Mouse (Mus musculus) limb, embryonic 12.5 days (tissue): ENCODE results near the gene Slc38a9. TPM values are rescaled to one million over a fixed set of nuclear protein-coding genes. Genes with fewer than 3 reads are reported as not detected.

Experiments used
- ATAC-seq: fragments of 200-750 bp; cut with Nextera tagmentation; 2 replicates; pipeline ENCODE4 v1.8.0; 2017; ENCODE audit warnings: low read depth, moderate TSS enrichment; ENCODE audit not compliant: insufficient number of reproducible peaks, insufficient read depth, low FRiP score, low TSS enrichment
- H3K27ac ChIP-seq: fragments of 300-500 bp; sonication (generic); 2 replicates; pipeline ENCODE4 v1.5.1; 2016; ENCODE audit warnings: mild to moderate bottlenecking, moderate library complexity
- H3K27me3 ChIP-seq: fragments of 300-500 bp; sonication (generic); 2 replicates; pipeline ENCODE4 v1.6.1; 2016; ENCODE audit warnings: mild to moderate bottlenecking, moderate library complexity
- H3K36me3 ChIP-seq: fragments of 300-500 bp; sonication (generic); 2 replicates; pipeline ENCODE4 v1.6.1; 2016; ENCODE audit warnings: mild to moderate bottlenecking, moderate library complexity
- H3K4me1 ChIP-seq: fragments of 300-500 bp; sonication (generic); replicated peaks from 2 replicates; pipeline ENCODE4 v1.6.1; 2016
- H3K4me2 ChIP-seq: fragments of 300-500 bp; sonication (generic); 2 replicates; pipeline ENCODE4 v1.6.1; 2016; ENCODE audit warnings: mild to moderate bottlenecking, moderate library complexity
- H3K4me3 ChIP-seq: fragments of 300-500 bp; sonication (generic); replicated peaks from 2 replicates; pipeline ENCODE4 v1.5.1; 2016; ENCODE audit warnings: mild to moderate bottlenecking
- H3K9ac ChIP-seq: fragments of 300-500 bp; sonication (generic); replicated peaks from 2 replicates; pipeline ENCODE4 v1.6.1; 2016; ENCODE audit warnings: mild to moderate bottlenecking, moderate library complexity
- H3K9me3 ChIP-seq: fragments of 300-500 bp; sonication (generic); 2 replicates; pipeline ENCODE4 v1.6.1; 2016; ENCODE audit warnings: mild to moderate bottlenecking, moderate library complexity
- WGBS: fragments of 180-500 bp; shearing (Covaris S2); methylation state at CpG from one replicate; pipeline ENCODE4 v1.1.7; 2016; 5-methylcytosine and 5-hydroxymethylcytosine counted together
- polyA plus RNA-seq: library from polyadenylated mRNA; unstranded; fragments of >200 nt; fragmentation: Nextera tagmentation; extraction: Ambion mirVana; gene quantifications from 2 replicates; pipeline ENCODE4 v1.2.1, GENCODE M21; 2016

Gene Slc38a9
- polyA plus RNA-seq, 1 experiment from 2014 or later, result 15.6 TPM

GRCm38 (mm10) chr13:112759364-112759763, 98.8 kb downstream of the Slc38a9 start:
- no peak overlapping the region for H3K27ac ChIP-seq
- 50% methylated on average over 9 of the region's 9 CpGs for WGBS
- ATAC-seq, result no peak

GRCm38 (mm10) chr13:112759777-112760537, 99.4 kb downstream of the Slc38a9 start:
- H3K27ac ChIP-seq, result no peak overlapping the region
- peaks cover 44% of the 10 kb centered on the region for H3K4me1 ChIP-seq
- no peak overlapping the region for H3K4me3 ChIP-seq
- no peaks in the 10 kb centered on the region for H3K36me3 ChIP-seq
- H3K27me3 ChIP-seq, result no peaks in the 10 kb centered on the region
- no peaks in the 10 kb centered on the region for H3K9me3 ChIP-seq
- WGBS, result 67% methylated on average over 15 of the region's 15 CpGs
- no peak overlapping the region for H3K9ac ChIP-seq
- no peak for ATAC-seq
- H3K4me2 ChIP-seq, result no peak overlapping the region

More at GRCm38 (mm10) chr13:112759364-112759763, 98.8 kb downstream of the Slc38a9 start:
- no peaks in the 10 kb centered on the region for H3K27me3 ChIP-seq
- peaks cover 50% of the 10 kb centered on the region for H3K4me1 ChIP-seq
- no peaks in the 10 kb centered on the region for H3K36me3 ChIP-seq
- H3K4me3 ChIP-seq, result no peak overlapping the region
- H3K9ac ChIP-seq, result no peak overlapping the region
- H3K9me3 ChIP-seq, result no peaks in the 10 kb centered on the region
- no peak overlapping the region for H3K4me2 ChIP-seq

GRCm38 (mm10) chr13:112760538-112760881, 100.0 kb downstream of the Slc38a9 start:
- Histone ChIP-seq H3K9me3 (no peaks in the 10 kb centered on the region), H3K4me3 (no peak overlapping the region), H3K27ac (no peak overlapping the region), H3K4me2 (no peak overlapping the region), H3K4me1 (peaks cover 40% of the 10 kb centered on the region), H3K36me3 (no peaks in the 10 kb centered on the region), H3K27me3 (no peaks in the 10 kb centered on the region), H3K9ac (no peak overlapping the region)
- ATAC-seq, result no peak
- 33% methylated on average over 1 of the region's 1 CpGs for WGBS

GRCm38 (mm10) chr13:112761787-112762186, 101.2 kb downstream of the Slc38a9 start:
- no peak overlapping the region for H3K4me2 ChIP-seq
- H3K27ac ChIP-seq, result no peak overlapping the region
- no peak overlapping the region for H3K9ac ChIP-seq
- H3K9me3 ChIP-seq, result peaks cover 2% of the 10 kb centered on the region; the same call in 1 of the 2 replicates
- WGBS, result 39% methylated on average over 1 of the region's 1 CpGs
- no peak for ATAC-seq
- H3K27me3 ChIP-seq, result no peaks in the 10 kb centered on the region
- peaks cover 35% of the 10 kb centered on the region for H3K4me1 ChIP-seq
- H3K36me3 ChIP-seq, result no peaks in the 10 kb centered on the region
- H3K4me3 ChIP-seq, result no peak overlapping the region

- no peak overlapping the region for H3K9ac ChIP-seq
- H3K27me3 ChIP-seq, result no peaks in the 10 kb centered on the region
- ATAC-seq, result no peak
- no peak overlapping the region for H3K4me2 ChIP-seq
- no peak overlapping the region for H3K27ac ChIP-seq
- peaks cover 9% of the 10 kb centered on the region for H3K9me3 ChIP-seq
- H3K36me3 ChIP-seq, result no peaks in the 10 kb centered on the region
- WGBS, result 74% methylated on average over 4 of the region's 4 CpGs
- H3K4me3 ChIP-seq, result no peak overlapping the region
- H3K4me1 ChIP-seq, result peaks cover 35% of the 10 kb centered on the region
Measured at GRCm38 (mm10) chr13:112762548-112762947, 102.0 kb downstream of the Slc38a9 start.

GRCm38 (mm10) chr13:112763531-112764091, 103.1 kb downstream of the Slc38a9 start:
- peaks cover 15% of the 10 kb centered on the region for H3K9me3 ChIP-seq
- H3K9ac ChIP-seq, result no peak overlapping the region
- no peaks in the 10 kb centered on the region for H3K36me3 ChIP-seq
- H3K27me3 ChIP-seq, result no peaks in the 10 kb centered on the region
- no peak overlapping the region for H3K4me2 ChIP-seq
- ATAC-seq, result no peak
- H3K27ac ChIP-seq, result no peak overlapping the region
- no peak overlapping the region for H3K4me3 ChIP-seq
- peaks cover 32% of the 10 kb centered on the region for H3K4me1 ChIP-seq
- WGBS, result 79% methylated on average over 10 of the region's 10 CpGs

GRCm38 (mm10) chr13:112764556-112764955, 104.0 kb downstream of the Slc38a9 start:
- ATAC-seq, result no peak
- H3K9me3 ChIP-seq, result peaks cover 15% of the 10 kb centered on the region
- peaks cover 23% of the 10 kb centered on the region for H3K4me1 ChIP-seq
- no peak overlapping the region for H3K4me3 ChIP-seq
- H3K27ac ChIP-seq, result no peak overlapping the region
- no peak overlapping the region for H3K9ac ChIP-seq
- H3K27me3 ChIP-seq, result no peaks in the 10 kb centered on the region
- H3K36me3 ChIP-seq, result no peaks in the 10 kb centered on the region
- no peak overlapping the region for H3K4me2 ChIP-seq
- WGBS, result 85% methylated on average over 5 of the region's 5 CpGs

GRCm38 (mm10) chr13:112765654-112766053, 105.1 kb downstream of the Slc38a9 start:
- Histone ChIP-seq H3K9ac (no peak overlapping the region), H3K27me3 (no peaks in the 10 kb centered on the region), H3K36me3 (no peaks in the 10 kb centered on the region), H3K9me3 (peaks cover 15% of the 10 kb centered on the region), H3K4me1 (peaks cover 17% of the 10 kb centered on the region), H3K4me3 (no peak overlapping the region), H3K27ac (no peak overlapping the region), H3K4me2 (no peak overlapping the region)
- ATAC-seq, result no peak
- WGBS, result 90% methylated on average over 3 of the region's 3 CpGs

- Histone ChIP-seq H3K4me2 (0 out of 2 replicates have a peak overlapping the region, but pooled peaks have one; percentile 6), H3K4me1 (peaks cover 12% of the 10 kb centered on the region; the same call in 1 of the 2 replicates), H3K9ac (no peak overlapping the region), H3K36me3 (no peaks in the 10 kb centered on the region), H3K27me3 (no peaks in the 10 kb centered on the region), H3K9me3 (peaks cover 15% of the 10 kb centered on the region), H3K27ac (peak overlapping the region; percentile 53; the same call in 1 of the 2 replicates), H3K4me3 (no peak overlapping the region)
- peak; percentile 66; the same call in 1 of the 2 replicates for ATAC-seq
- WGBS, result 46% methylated on average over 11 of the region's 11 CpGs
Measured at GRCm38 (mm10) chr13:112770528-112771328, 110.2 kb downstream of the Slc38a9 start.

- H3K9ac ChIP-seq, result no peak overlapping the region
- no peaks in the 10 kb centered on the region for H3K27me3 ChIP-seq
- H3K27ac ChIP-seq, result 0 out of 2 replicates have a peak overlapping the region, but pooled peaks have one; percentile 53
- no peaks in the 10 kb centered on the region for H3K36me3 ChIP-seq
- H3K4me2 ChIP-seq, result no peak overlapping the region
- 49% methylated on average over 15 of the region's 15 CpGs for WGBS
- peaks cover 12% of the 10 kb centered on the region; the same call in 1 of the 2 replicates for H3K4me1 ChIP-seq
- H3K4me3 ChIP-seq, result no peak overlapping the region
- ATAC-seq, result no peak
- peaks cover 14% of the 10 kb centered on the region for H3K9me3 ChIP-seq
Measured at GRCm38 (mm10) chr13:112771447-112772208, 111.1 kb downstream of the Slc38a9 start.
